Mouse (Mus musculus): ENCODE results near the gene Fam43a.

DNA sequence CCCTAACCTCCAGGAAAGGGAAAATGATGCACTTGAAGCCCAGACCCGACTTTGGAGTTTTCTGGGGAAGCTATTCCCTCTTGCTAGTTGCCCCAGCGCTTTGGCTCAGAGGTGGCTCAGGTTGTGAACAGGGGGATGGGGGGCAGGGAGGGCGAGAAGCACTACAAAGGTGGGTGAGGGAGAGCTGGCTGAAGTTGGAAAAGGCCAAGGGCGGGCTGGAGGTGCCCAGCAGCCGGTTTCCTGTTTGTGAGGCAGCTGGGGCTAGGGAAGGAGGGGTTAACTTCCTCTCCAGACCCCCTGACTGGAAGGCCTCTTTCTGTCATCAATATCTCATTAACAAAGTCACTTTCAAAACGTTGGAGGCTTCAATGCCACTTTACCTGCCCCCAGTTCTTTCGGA, 2.4 kb downstream of the Fam43a start:
- TF ChIP-seq CTCF (IDR thresholded peaks at IDR 0.05; ENCODE audit: control insufficient read depth, insufficient read depth, insufficient read length) (no peak), USF1 (IDR thresholded peaks at IDR 0.05; ENCODE audit: low read depth) (no peak), CEBPB (IDR thresholded peaks at IDR 0.05; ENCODE audit: low read depth) (no peak), MYOG (IDR thresholded peaks at IDR 0.05; ENCODE audit: control insufficient read depth, extremely low read depth, insufficient read length) (no peak)
